Mouse (Mus musculus): ENCODE results near the gene Tyk2.

The Tyk2 gene

DNA sequence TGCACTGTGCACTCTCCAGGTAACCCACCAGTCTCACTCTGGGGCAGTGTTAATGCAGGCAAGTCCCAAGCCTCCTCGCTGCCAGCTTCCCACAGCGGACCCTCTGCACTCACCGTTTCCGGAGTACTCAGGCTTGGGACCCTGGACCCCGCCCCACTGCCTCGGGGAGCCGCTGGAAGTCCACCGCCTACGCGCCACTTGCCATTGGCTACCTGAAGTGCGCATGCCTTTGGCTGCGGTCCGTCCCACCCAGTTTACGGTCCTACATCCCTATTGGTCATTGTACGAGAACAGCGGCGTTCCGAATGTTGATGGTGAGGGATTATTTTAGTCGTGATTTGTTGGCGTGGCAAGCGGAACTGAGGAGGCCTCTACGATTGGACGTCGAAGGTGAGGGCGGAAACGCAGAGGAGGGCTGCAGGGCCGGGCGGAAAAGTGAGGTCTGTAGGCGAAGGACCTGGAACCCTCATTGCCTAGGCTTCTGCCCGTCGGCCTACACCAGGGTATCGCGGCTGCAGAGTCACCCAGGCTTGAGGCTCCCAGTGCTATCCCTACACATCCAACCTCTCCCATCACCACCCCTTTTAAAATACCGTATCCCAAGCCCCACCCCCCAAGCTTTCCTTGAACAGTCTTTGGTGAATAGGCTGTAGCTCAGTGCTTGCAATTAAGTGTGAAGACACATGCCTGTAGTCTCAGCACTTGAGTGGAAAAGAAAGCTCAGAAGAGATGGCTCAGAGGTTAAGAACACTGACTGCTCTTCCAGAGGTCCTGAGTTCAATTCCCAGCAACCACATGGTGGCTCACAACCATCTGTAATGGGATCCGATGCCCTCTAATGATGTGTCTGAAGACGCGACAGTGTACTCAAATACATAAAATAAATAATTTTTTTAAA is at the start of gene Tyk2:
Tyk2 (minus strand) TSS at position 185 of the 898 bp plus-strand sequence.
- DNase-seq (ENCODE audit: inconsistent age in 2 of 2, low spot score in 1 of 2): peak; percentile 95 to 97

DNA sequence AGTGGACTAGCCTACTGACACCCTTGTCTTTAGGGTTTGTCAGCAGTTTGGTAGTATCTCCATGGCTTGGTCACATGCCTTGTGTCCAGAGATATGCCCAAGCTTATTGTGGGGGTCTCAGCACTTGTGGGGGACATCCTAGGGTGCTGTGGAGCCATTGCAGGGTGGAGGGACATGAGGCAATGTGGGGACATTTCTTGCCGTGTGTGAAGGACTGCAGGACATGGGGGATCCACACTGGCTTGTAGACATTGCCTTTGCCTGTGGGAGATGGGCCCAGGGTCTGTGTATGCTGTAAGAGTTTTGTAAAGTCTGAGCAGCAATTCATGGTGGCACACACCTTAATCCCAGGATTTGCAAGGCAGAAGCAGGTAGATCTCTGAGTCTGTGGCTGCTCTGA is 49.8 kb upstream of the Tyk2 start:
- DNase-seq (ENCODE audit: inconsistent age in 2 of 2, low spot score in 1 of 2): no peak

DNA sequence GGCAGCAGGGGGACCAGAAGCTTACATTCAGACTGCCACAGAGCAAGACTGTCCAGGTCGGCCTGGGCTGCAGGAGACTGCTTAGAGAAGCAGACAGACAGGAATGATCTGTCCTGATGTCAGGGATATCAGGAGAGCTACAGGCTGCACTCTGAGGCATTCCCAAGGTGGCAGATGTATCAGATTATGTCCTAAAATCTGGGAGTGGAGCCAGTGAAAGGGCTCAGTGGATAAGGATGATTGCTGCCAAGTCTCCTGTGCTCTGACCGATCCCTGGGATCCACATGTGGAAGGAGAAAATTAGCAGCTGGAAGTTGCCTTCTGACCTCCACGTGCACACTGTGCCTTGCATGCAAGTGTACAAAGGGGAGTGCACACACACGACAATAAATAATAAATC is 49.4 kb upstream of the Tyk2 start:
- no peak for DNase-seq (ENCODE audit: inconsistent age in 2 of 2, low spot score in 1 of 2)

DNA sequence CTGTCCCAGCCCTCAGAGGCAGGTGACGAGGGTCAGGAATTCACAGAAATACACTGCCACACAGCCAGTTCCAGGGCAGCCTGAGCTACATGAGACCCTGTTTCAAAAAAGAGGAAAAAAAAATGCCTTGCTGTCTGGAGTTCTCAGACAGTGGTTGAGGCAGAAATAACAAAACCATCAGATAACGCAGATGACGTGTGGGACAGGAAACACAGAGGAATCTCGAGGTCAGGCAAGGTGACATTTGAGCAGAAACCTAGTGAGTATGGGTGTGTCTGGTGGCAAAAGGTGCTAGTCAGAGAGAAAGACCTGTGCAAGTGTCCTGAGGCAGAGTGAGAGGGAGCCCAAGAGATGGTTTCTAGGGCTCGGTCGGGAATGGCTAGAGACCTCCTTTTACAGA is 41.3 kb upstream of the Tyk2 start:
- no peak for DNase-seq (ENCODE audit: inconsistent age in 2 of 2, low spot score in 1 of 2)

DNA sequence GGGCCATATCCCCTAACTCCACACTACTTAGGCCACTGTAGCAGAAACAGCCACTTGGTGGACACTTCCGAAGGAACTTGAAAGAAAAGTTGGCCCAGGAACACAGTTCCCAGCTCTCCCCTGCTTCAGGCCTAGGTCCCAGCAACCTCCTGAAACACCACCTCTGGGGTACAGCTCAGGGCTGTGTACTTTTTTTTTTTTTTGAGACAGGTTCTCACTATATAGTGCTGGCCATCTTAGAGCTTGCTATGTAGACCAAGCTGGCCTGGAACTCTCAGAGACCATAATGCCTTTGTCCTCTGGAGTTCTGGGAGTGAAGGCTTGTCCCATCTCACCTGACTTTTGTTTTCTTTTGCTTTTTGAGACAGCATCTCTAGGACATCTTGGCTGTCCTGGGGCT is 38.1 kb upstream of the Tyk2 start:
- DNase-seq (ENCODE audit: inconsistent age in 2 of 2, low spot score in 1 of 2): no peak

DNA sequence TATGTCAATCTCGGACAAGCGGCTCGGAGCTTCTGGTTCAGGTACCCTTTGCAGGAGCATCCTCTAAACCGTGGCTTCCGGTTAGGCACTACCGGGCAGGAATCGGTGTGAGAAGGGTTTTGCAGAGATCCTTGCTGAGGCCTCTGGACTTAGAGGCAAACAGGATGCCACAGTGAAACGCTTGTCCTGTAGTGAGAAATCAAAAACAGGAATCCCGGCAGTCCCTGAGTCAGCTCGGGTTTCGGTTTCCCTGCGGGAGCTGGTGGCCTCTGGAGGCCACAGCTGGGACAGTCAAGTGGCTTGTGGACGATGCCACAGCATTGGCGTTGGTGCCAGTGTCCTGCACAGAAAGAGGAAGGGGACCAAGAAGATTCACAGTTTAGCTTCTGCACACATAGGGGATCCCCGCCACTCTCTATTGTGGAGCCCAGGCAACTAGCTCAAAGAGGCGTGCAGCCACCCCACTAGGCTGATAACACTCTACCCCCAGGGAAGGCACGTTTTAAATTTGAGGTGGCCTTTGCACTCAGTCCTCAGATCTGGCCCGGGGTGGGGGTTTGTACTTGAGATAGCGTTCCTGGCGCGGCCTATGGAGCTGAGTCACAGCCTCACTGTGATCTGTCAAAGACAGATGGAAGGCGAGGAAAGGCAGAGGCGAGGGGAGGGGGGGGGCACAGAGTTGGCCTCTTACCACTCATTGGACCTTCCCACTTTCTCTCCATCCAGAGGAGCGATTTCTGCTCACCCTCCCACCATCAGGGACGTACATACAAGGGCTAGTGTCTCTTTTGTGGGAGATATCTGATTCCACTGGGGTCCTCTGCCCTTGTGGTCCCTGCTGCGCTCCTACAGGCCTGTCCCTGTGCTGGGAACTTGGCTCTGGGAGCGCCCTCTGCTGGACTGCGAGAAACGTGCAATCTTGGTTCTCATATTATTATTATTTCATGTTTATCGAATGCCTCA is 37.4 kb upstream of the Tyk2 start:
- peak; percentile 82 to 93 for DNase-seq (ENCODE audit: inconsistent age in 2 of 2, low spot score in 1 of 2)

DNA sequence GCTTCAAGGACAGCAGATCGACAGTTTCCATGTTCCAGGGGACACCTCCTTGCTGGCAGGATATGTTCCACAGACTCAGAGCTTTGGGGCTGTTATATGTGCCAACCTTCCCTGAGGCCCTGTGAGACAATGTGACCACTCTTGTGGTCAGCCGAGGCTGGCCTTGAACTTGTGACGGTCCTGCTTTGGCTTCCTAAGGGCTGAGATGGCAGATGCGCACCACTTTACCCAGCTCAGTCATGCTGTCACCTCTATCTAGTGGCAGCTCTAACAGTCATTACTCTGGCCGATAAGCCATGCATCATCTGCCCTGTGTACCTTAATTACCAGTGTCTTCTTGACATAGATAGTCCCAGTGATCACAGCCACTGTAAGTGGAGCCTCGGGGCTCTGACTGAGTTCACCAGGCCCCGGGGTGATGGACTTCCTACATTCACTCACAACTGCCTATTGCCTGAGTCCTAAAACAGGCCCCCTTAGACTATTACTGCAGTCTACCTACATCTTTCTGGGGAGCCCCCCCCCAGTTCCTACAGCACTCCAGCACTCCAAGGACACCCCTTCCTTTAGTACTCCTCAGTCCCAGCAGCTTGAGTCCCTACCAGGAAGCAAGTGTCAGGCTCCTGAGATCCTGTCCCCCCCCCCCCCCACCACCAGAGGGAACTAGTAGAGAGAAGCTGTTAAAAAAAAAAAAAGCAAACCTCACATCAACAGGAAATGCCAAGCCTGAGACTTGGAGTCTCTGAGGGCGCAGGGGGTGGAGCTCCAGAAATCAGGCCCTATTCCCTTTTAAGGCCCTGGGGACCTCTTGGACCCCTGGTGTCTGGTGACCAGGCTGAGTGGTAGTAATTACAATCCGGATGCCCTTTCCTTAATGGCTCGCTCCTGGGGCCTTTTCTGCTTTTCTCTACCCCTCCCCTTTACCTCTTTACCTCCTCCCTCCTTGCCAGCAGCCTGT is 36.4 kb upstream of the Tyk2 start:
- peak; percentile 61 to 72 for DNase-seq (ENCODE audit: inconsistent age in 2 of 2, low spot score in 1 of 2)

DNA sequence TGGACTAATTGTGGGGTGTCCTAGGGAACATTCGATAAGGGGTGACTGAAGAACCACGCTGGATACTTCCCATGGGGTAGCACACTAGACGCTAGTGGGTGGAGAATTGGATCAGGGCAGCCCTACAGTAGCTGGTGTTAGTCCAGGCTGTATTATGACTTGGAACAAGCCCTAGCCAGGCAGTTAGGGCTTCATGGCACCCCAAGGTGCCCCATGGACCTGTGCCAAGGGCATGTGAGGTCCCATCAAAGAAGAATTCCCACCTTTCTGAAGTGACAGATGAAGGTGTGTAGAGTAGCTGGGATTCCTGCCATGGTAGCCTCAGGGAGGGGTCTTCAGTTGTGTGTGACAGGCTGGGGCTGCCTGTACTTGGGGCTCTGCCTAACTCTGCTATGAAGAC is 35.5 kb upstream of the Tyk2 start:
- peak in 1 of 2 experiments; percentile 34 for DNase-seq (ENCODE audit: inconsistent age in 2 of 2, low spot score in 1 of 2)

DNA sequence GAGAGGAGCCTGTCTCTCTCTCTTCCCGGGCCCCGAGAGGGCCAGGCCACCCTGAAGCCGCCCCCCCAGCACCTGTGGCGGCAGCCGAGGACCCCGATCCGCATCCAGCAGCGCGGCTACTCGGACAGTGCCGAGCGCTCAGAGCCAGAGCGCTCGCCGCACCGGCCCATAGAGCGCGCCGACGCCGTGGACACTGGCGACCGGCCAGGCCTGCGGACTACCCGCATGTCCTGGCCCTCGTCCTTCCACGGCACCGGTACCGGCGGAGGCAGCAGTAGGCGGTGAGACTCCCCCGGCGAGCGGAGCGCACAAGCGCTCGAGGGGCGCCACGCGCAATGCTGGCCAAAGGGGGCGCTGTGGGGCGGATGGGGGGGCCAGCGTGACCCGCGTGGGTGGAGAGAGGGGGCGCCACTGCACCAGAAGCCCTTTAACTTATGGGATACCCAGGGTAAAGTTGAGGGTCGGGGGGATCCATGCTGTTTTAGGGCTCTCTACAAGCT is 35.0 kb upstream of the Tyk2 start:
- DNase-seq (ENCODE audit: inconsistent age in 2 of 2, low spot score in 1 of 2): peak; percentile 60 to 76

DNA sequence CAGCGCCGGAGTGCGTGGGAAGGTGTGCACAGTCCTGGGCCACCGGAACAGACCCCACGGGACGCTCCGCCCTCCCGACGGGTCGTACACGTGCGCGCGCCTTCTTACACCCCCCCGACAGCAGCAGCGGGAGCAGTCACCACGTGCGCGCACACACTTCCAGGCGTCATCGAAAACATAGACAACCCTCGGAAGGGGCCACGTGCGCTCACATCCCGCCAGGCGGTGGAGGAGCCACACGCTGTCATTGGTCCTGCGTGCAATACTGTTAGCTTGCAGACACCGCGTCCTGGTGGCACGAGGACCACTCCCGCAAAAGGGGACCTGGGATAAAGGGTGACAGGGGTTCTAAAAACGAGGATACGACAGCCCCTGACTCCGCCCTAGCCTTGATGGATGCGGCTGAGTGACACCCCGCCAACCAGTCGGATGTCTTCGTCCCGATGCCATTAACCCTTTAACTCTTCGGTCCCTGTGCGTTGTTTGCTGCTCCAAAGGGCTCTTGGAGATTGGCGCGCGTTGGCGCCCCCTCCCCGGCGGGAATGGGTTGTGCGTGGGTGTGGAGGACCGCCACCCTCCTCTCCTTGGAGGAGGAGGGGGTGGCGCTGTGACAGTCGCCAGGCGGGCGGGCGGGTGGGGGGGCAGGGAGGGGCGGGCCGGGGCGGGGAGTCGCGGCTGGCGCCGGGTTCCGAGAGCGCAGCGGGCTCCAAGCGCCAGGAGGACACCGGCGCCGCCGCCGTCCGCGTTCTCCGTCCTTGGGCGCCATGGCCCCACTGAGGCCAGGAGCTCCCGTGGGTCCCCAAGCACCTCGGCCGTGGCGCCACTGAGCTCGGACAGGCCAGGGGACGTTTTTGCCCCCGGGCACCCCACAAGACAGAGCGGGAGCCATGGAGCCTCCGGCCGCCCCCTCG is 34.3 kb upstream of the Tyk2 start, which contains the start of gene Pde4a:
Pde4a (plus strand) TSS at position 674 of the 911 bp plus-strand sequence.
- DNase-seq (ENCODE audit: inconsistent age in 2 of 2, low spot score in 1 of 2): peak; percentile 67 to 72

DNA sequence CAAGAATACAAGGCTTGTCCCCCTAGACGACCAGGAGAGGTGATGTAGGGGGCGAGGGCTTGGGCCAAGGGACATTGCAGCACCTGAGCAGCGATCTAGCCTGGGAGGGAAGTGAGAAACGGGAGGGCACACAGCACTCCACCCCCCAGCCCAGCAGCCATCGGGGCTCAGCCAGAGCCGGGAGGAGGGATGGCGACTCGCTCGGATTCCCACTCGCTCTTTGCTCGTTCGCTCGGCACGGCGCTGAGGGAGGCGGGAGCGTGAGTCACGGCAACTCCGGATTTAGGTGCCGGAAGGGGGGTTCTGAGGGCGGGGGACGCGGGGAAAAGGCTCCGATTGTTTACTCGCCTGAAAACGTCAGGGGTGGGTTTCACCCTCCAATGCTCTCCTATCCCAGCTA is 33.0 kb upstream of the Tyk2 start:
- peak; percentile 46 to 61 for DNase-seq (ENCODE audit: inconsistent age in 2 of 2, low spot score in 1 of 2)

DNA sequence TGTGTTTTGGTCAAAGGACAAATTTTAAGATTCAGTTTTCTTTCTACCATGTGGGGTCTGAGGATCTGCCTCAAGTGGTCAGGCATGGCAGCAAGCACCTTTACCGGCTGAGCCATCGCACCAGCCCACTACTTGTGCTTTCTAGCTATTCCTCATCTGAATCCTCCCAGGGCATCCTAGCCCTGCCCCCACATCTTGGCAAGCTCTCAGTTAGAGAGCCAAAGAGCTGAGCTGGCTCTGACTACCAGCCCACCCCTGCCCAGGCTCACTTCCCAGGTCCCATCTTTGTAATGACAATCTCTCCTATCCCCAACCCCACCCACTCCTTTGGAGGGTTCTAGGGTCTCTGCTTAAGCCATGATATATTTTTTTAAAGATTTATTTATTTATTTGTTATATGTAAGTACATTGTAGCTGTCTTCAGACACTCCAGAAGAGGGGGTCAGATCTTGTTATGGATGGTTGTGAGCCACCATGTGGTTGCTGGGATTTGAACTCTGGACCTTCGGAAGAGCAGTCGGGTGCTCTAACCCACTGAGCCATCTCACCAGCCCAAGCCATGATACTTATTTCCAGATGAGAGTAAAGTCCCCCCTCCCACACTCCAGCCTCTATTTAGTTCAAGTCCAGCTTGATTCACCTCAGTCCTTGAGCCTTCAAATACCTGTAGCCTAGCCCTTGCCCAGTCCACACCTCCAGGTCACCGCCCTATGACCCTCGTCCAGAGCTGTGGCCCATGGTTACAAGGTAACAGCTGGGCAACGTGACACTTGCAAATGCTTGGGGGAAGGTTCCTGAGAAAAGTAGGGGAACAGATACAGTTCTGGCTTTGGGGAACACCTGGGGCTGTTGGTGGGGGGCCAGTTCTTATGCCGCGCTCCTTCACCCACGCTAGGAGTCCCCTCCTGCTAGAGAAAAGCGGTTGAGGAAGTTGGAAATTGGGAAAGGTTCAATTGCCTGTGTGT is 32.3 kb upstream of the Tyk2 start:
- DNase-seq (ENCODE audit: inconsistent age in 2 of 2, low spot score in 1 of 2): no peak

DNA sequence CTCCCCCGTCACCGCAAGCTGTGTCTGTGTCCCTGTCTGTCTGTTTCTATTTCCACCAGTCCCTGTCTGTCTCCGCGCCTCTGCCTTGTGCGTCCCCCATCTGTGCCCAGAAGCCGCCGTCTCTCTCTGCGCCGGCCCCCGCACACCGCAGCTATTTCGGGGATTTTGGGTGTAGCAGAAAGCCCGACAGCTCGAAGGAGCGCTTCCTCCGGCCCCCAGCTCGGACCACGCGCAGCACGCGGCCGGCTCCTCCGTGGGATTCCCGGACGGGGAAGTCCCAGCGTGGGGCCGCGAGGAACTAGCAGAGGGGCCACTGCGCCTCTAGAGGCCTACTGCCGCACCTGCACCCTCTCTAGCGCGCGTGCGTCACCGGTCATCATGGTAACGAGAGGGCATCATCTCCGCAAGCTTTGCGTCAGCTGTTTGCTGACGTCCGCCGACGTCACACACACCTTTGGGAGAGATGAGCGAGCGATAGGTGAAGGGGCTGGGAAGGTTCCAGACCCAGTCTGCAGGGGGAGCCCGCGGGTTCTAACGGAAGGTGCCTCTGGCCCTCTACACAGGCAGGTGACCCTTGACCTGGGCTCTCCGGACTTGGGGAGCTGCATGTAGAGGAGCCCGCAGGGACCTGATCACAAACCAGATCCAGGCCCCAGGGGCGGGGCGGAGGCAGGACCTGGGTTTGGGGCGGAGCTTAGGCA is 30.3 kb upstream of the Tyk2 start:
- DNase-seq (ENCODE audit: inconsistent age in 2 of 2, low spot score in 1 of 2): peak; percentile 90 to 98

DNA sequence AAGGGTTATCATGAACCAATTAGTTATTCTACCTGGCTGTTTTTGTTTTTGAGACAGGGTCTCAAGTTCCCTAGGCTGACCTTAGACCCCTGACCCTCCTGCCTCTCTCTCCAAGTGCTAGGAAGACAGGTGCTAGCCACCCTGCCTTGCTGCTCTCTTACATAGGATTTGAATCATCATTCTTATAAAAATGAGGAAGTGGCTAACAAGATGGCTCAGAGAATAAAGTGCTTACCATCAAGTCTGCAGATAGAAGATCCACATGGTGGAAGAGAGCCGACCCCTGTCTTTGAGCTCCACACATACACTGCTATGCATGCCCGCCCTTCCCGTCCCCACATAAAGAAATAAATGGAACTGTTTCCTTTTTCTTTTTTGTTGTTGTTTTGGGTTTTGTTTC is 23.7 kb upstream of the Tyk2 start:
- DNase-seq (ENCODE audit: inconsistent age in 2 of 2, low spot score in 1 of 2): no peak

DNA sequence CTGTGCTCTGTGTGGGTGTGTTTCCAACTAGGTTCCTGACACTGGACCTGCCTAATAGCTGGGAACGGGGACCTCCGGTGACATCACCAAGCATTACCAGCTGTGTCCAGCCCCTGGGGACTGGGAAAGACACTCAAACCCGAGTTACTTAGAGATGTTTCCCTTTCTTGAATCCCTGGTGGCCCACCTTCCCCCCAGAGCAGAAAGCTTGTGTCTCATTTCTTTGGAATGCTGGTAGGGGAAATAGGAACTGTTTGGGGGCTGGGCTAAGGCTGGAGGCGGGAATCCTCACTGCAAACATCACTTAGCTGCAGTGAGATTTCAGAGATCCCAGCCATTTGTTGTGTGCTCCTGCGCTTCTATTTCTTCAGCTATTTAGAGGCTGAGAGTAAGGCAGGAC is 22.8 kb upstream of the Tyk2 start:
- no peak for DNase-seq (ENCODE audit: inconsistent age in 2 of 2, low spot score in 1 of 2)

DNA sequence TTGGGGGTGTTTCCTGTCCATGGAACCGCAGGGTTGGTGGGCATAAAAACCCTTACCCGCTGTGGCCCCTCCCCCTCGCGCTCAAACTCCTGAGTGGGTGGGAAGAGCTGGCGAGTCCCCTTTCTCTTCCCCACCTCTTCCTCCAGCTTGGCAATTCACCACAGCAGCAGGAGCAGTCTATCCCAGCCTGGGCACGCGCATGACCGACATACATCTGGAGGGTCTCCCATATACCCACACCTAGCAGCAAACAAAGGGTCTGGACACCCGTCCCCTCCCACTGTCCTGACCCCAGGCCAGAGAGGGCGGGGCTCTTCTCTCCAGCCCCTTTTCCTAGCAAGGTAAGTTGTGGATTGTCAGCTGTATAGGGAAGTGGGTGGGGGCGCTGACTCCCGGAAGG is 22.3 kb upstream of the Tyk2 start:
- DNase-seq (ENCODE audit: inconsistent age in 2 of 2, low spot score in 1 of 2): no peak

DNA sequence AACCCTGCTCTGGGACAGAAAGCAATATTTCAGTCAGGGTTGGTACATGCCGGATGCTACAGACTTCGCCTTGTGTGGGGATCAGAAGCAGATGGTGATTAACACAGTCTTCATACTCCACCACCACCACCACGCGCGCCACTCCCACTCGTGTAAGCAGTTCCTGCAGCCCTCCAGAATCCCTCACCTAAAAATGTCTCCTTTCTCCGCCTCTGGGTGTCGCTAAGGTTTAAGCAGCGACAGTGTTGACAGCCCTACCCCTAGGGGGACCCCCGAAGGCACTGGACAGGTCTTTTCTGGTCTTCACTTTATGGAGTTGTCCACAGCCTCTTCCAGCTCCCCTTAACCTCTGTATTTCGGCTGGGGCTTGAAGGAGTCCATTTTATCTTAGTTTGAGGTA is 21.7 kb upstream of the Tyk2 start:
- peak; percentile 37 to 76 for DNase-seq (ENCODE audit: inconsistent age in 2 of 2, low spot score in 1 of 2)
